Mouse (Mus musculus): ENCODE measurements at regions not wholly inside any gene's neighbourhood (a gene's known extent, or its start where the extent isn't known, plus 50 kb on each side); places are given as distances from the start of the nearest gene placed in this dataset.

DNA sequence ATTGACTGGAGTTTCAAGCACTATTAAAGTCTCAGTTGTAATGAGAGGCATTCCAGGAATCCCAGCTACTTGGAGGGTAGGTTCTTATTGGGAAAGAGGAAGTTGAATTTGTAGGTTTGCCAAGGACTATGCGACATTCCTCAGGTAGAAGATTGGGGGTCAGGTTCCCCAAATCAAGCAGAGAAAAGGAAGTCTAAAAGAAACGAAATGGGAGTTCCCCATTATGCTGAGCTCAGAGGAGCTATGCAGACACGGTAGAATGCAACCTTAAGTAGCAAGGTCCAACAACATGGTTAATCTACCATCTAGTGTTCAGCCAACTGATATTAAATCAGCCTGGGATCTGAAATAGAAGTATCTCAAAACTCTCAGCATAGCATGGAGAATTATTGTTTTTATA is 1365.9 kb upstream of the Slc10a2 start:
- TF ChIP-seq POLR2A (IDR thresholded peaks at IDR 0.05; ENCODE audit: control insufficient read depth, extremely low read depth, insufficient read depth, low read length, poor library complexity) (no peak), CTCF (IDR thresholded peaks at IDR 0.05; ENCODE audit: borderline replicate concordance, control insufficient read depth, extremely low read depth, insufficient read depth, low read length, poor library complexity) (no peak)
